Mouse (Mus musculus): Measurements from ENCODE around the gene Hdac4. TPM values are rescaled to one million over a fixed set of nuclear protein-coding genes. Genes with fewer than 3 reads are reported as not detected.

Hdac4 gene
- total RNA-seq (2023) = 119 TPM

DNA sequence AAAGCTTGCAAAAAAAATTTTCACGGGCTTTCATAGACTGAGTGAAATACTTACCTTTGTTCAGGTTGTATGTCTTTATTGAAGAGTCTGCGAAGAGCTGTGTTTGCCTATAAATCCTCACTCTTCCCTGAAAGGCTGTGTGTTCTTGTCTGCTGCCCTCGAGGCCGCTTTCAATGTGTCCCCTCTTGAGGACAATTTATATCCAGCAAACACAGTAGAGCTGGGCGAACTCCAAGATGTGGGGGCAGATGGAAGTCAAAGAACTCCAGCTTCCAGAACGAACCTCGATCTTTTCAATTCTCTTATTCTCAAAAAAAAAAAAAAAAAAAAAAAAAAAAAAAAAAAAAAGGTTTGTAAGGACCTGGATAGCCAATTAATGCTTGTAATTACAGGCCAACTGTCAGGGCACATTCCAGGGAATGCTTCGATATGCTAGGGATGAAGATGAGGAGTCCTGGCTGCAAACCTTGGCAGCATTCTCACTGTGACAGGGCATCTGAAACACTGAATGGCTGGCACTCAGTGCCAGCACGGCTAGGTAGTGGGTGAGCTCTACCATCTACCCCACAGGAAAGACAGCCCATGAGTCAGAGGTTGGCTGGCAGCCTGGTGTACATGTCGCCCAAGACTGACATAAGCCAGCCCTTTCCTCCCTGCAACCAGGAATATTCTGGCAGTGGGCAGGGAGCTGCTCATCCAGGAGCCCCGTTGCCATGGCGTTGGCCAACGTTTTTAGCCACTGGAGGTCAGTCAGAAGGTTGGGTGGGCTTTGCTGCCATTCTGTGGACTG is at the start of gene Hdac4:
Gene Hdac4 (minus strand): TSS at position 340 of the 790 bp plus-strand sequence.

Measured in CD4-positive naive resting alpha-beta T cell, adult 57 days (primary cell).